Mouse (Mus musculus) liver, adult 2 months (tissue): ENCODE data around the gene Lrrc71.

Source experiments
- CTCF ChIP-seq: fragments of 200-500 bp; IDR thresholded peaks from 2 replicates; pipeline ENCODE4 v1.5.1; 2011; ENCODE audit warnings: low read depth, low read length, control low read depth
- POLR2A ChIP-seq: fragments of 200-500 bp; IDR thresholded peaks from 2 replicates; pipeline ENCODE4 v1.6.1; 2011; ENCODE audit warnings: low read length, control low read depth; ENCODE audit not compliant: insufficient read depth; ENCODE audit errors: extremely low read depth

DNA sequence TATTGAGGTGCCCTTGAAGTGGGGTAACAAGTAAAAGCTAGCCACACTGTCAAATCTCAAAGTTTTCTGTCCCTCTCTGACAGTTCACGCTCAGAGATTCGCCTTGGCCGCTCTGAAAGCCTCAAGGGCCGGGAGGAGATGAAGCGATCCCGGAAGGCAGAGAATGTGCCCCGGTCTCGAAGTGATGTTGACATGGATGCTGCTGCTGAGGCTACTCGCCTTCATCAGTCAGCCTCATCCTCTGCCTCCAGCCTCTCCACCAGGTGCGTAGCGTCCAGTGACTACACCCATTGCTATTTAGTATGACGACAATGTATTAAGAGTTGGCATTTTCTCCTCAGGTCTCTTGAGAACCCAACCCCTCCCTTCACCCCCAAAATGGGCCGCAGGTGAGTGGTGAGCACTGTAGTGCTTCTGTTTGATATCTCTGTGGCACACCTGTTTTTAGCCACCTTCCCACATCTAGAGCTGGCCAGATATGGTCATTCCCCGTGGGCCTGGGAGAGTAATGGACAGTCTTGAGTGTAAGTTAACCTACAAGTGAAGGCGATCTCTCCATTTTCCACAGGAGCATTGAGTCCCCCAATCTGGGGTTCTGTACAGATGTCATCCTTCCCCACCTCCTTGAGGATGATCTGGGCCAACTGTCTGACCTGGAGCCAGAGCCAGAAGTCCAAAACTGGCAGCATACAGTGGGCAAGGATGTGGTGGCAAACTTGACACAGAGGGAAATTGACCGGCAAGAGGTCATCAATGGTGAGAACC, 22.8 kb downstream of the Lrrc71 start:
- TF ChIP-seq CTCF = no peak
- no peak for TF ChIP-seq POLR2A
